Mouse (Mus musculus): ENCODE measurements around the gene Fbxo2. TPM values are rescaled to one million over a fixed set of nuclear protein-coding genes. Genes with fewer than 3 reads are reported as not detected.

The Fbxo2 gene
- total RNA-seq, 4 experiments from 2014 or later = 109 to 123 (median 113) TPM

DNA sequence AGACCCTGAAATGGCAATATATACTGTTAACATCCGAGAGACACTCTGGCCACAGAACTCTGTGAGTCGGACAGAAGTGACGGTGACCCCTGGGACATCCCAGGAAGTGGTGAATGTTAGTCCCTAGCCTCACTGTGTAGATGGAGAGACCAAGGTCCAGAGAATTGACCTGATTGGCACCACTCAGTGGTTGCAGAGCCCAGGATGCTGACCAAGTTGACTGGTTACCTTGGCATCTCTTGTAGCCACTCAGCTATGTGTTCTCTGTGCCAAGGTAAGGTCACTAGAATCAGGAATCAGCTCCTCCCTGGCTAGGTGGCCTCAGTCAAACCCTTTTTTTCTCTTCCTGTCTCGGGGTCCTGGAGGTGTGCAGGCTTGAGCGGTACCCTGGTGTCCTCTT is 16.7 kb upstream of the Fbxo2 start:
- DNase-seq (ENCODE audit: low spot score in 2 of 2) = no peak

DNA sequence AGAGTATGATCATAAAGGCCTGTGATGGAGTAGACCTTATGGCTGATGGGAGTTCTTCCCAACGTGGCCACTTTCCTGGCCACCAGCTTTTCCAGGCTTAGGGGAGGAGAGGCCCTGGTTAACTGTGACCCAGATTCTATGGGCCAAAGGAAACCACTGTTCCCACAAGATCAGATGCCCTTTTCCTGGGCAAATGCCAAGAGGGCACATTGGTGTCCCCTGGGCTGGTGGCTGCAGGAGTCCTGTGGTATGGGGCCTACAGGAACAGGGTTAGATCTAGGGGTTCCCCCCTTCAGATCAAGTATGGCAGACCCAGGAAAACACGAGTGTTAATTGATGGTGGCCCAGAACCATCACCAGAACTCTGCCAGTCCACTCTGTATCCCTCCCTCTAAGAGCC is 12.7 kb upstream of the Fbxo2 start:
- DNase-seq (ENCODE audit: low spot score in 2 of 2) = no peak

DNA sequence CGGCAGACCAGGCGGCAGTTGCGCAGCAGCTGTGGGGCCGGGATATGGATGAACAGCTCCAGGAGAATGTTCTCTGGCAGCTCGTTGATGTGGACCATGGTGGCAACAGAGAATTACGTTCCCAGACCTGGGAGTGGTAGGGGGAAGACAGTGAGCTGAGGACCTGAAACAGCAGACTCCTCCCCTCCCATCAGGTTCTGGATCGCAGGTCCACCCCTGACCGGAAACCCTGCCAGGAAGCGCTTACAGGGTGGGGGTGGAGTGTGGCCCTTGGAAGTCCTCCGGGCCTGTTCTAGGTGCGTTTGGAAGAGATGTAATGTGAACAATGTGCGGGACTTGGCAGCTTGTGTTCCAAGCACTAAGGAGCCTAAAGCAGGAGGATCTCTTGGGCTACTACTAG is 10.9 kb upstream of the Fbxo2 start:
- DNase-seq (ENCODE audit: low spot score in 2 of 2) = no peak

- no peak for DNase-seq (ENCODE audit: low spot score in 2 of 2)
These were observed 10.2 kb upstream of the Fbxo2 start for GRCm38 (mm10) chr4:148150242-148150641.

GRCm38 (mm10) chr4:148150953-148151266 is 9.5 kb upstream of the Fbxo2 start:
- no peak for DNase-seq (ENCODE audit: low spot score in 2 of 2)

DNA sequence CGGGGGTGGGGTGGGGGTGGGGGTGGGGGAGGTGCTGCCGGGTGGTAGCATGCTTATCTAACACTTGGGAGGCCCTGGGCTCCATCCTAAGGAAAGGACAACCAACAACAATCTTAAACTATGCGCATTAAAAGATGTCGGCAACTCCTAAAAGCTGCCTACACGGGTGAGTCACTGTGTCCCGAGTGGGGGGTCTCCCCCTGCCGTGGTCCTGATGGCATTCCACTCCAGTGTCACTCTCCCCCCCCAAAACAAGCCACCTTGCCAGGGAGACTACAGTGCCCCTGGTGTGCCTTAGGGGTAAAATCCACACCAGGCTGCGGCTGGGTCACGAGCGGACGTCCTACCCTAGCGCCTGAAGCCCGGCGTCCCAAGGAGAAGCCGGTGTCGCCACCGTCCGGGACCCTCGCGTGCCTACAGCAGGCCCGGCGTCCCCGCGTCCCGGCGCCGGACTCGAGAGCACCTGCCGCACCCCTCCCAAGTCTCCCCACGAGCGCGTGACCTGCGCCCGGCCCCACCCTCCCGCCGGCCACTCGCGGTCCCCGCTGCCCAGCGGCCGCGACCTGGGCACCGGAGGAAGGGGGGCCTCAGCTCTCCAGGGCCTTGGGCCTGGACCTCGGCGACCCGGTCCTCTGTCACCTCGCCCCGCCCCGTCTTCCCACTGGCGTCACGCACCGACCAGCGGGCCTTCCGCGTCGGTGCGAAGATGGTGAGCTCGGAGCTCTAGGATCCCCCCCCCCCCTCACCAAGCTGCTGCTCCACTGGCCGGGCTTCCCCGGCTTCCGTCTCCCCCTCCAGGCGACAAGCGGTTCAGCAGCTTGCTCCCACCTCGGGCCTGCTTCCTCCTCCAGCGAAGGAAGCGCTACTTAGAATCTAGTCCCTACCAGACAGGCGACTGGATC is 8.9 kb upstream of the Fbxo2 start, which contains the start of gene Fbxo6:
Gene Fbxo6, minus strand, starts transcription at position 874 of the 902 bp plus-strand sequence.
- peak; percentile 69 to 87 for DNase-seq (ENCODE audit: low spot score in 2 of 2)

GRCm38 (mm10) chr4:148152547-148152946 is 7.9 kb upstream of the Fbxo2 start:
- no peak for DNase-seq (ENCODE audit: low spot score in 2 of 2)

GRCm38 (mm10) chr4:148154006-148154405 is 6.4 kb upstream of the Fbxo2 start:
- no peak for DNase-seq (ENCODE audit: low spot score in 2 of 2)

GRCm38 (mm10) chr4:148154982-148155381 is 5.4 kb upstream of the Fbxo2 start:
- no peak for DNase-seq (ENCODE audit: low spot score in 2 of 2)

- DNase-seq (ENCODE audit: low spot score in 2 of 2) = no peak
These were observed 1.7 kb upstream of the Fbxo2 start for GRCm38 (mm10) chr4:148158436-148159348.

GRCm38 (mm10) chr4:148159544-148160435 is 631 bp upstream of the Fbxo2 start:
- peak; percentile 96 to 99 for DNase-seq (ENCODE audit: low spot score in 2 of 2)

GRCm38 (mm10) chr4:148164002-148164439 is 3.6 kb downstream of the Fbxo2 start:
- peak; percentile 66 to 85 for DNase-seq (ENCODE audit: low spot score in 2 of 2)

GRCm38 (mm10) chr4:148164461-148164860 is 4.0 kb downstream of the Fbxo2 start:
- DNase-seq (ENCODE audit: low spot score in 2 of 2) = no peak

GRCm38 (mm10) chr4:148165551-148165950 is 5.1 kb downstream of the Fbxo2 start:
- DNase-seq (ENCODE audit: low spot score in 2 of 2) = no peak

GRCm38 (mm10) chr4:148166431-148166830 is 6.0 kb downstream of the Fbxo2 start:
- DNase-seq (ENCODE audit: low spot score in 2 of 2) = peak; percentile 64 to 90

GRCm38 (mm10) chr4:148166986-148167385 is 6.6 kb downstream of the Fbxo2 start:
- DNase-seq (ENCODE audit: low spot score in 2 of 2) = no peak

GRCm38 (mm10) chr4:148168287-148168686 is 7.9 kb downstream of the Fbxo2 start:
- no peak for DNase-seq (ENCODE audit: low spot score in 2 of 2)

DNA sequence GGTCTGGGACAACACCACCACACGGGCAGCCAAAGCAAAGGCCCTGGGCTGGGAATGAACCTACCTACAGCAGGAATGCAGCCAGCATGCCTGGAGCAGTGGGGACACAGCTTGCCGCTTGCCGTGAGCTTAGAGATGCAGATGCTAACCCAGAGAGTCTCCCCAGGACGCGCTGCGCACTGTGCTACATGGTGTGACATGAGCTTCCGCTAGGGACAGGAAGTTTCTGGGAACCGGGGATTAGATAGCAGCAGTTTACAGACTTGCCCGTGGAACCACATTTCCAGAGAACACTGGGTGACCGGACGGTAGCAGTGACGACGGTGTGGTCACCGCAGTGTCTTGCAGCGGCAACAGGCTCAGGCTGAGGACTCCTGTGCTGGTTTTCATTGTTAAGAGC is 9.2 kb downstream of the Fbxo2 start:
- DNase-seq (ENCODE audit: low spot score in 2 of 2) = no peak

DNA sequence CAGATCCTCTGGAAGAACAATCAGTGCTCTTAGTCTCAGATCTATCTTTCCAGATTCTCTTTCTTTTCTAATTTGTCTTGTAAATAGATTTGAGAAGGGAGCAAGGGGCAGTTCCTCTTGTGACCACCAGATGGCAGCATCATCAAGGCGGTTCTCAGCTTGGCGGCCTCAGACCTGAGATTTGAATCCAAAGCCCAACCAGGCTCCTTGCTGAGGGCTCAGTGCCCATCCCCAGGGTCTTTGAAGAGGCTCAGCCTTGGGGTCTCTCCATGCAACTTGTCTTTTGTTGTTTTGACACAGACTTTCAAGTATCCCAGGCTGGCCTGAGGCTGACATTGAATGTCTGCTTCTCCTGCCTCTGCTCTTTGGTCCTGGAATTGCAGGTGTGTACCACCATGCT is 10.4 kb downstream of the Fbxo2 start:
- DNase-seq (ENCODE audit: low spot score in 2 of 2) = peak in 1 of 2 experiments; percentile 66

DNA sequence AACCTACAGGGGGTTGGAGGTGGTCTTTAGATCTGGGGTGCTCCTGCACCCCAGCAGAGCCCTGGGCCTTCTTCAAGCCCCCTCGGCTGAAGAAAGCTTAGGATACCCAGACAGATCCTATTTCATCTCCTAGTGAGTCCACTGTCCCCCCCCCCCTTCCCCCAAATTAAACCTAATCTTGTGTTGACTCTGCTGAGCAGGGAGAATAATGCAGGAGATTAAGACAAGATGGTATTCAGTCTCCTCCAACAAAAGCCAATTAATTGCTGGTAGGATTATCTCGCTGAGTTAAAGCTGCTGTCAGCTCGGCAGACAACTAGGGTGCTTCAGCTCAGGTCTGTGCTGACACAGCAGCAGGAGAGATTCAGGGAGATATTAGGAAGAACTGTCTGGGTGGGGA is 10.8 kb downstream of the Fbxo2 start:
- no peak for DNase-seq (ENCODE audit: low spot score in 2 of 2)
